Mouse (Mus musculus) layer of hippocampus, adult 2 months (tissue): ENCODE measurements around the gene Olfr70. TPM values are rescaled to one million over a fixed set of nuclear protein-coding genes. Genes with fewer than 3 reads are reported as not detected.

ENCODE experiments used
- DNase-seq, 2 experiments: peaks; one replicate each; pipeline ENCODE4 v3.0.0; 2022; ENCODE audit warnings: low spot score in 2 of 2
- H3K27ac ChIP-seq: fragments of 200-600 bp; 2 replicates; pipeline ENCODE4 v1.8.1; 2022
- H3K4me3 ChIP-seq: fragments of 200-600 bp; 2 replicates; pipeline ENCODE4 v1.8.1; 2022; ENCODE audit warnings: mild to moderate bottlenecking
- CTCF ChIP-seq: fragments of 200-600 bp; conservative IDR thresholded peaks from 2 replicates; pipeline ENCODE4 v1.8.1; 2022; ENCODE audit warnings: antibody characterized with exemption, mild to moderate bottlenecking, moderate library complexity
- total RNA-seq, 2 experiments: library from RNA; stranded (reverse); gene quantifications; 2 replicates each; pipeline ENCODE4 v1.2.3; 2021

The Olfr70 gene
- total RNA-seq, 2 experiments from 2014 or later = not detected

- TF ChIP-seq CTCF = peak; percentile 80
- Histone ChIP-seq H3K27ac (no peak overlapping the region), H3K4me3 (no peak overlapping the region)
- no peak for DNase-seq
Measured at GRCm38 (mm10) chr4:43666412-43666811, 34.2 kb downstream of the Olfr70 start.

GRCm38 (mm10) chr4:43657146-43657545 lies 43.5 kb downstream of the Olfr70 start:
- Histone ChIP-seq H3K4me3 (peak overlapping the region; percentile 89), H3K27ac (peak overlapping the region; percentile 98)
- DNase-seq = no peak
- peak; percentile 38 for TF ChIP-seq CTCF

GRCm38 (mm10) chr4:43656339-43657109 lies 44.1 kb downstream of the Olfr70 start, which contains the start of gene Hint2:
Gene Hint2 (minus strand): TSS chr4:43656466.
- no peak; the same call in 1 of the 2 replicates for TF ChIP-seq CTCF
- Histone ChIP-seq H3K27ac (peak within 1 kb of the TSS; percentile 98), H3K4me3 (peak within 1 kb of the TSS; percentile 89)
- peak; percentile 93 to 97 for DNase-seq

- TF ChIP-seq CTCF = no peak
- no peak for DNase-seq
- peak overlapping the region; percentile 98 for H3K27ac ChIP-seq
- peak overlapping the region; percentile 89 for H3K4me3 ChIP-seq
Measured at GRCm38 (mm10) chr4:43655656-43656338, 44.8 kb downstream of the Olfr70 start.

- no peak for TF ChIP-seq CTCF
- H3K4me3 ChIP-seq = peak within 1 kb of the TSS; percentile 28
- DNase-seq = no peak
- peak within 1 kb of the TSS; percentile 21; the same call in 1 of the 2 replicates for H3K27ac ChIP-seq
Measured at GRCm38 (mm10) chr4:43653161-43654015, 47.2 kb downstream of the Olfr70 start, which contains the start of gene Spag8. Gene Spag8 (minus strand): TSS chr4:43653594.

- Histone ChIP-seq H3K4me3 (no peak overlapping the region), H3K27ac (peak overlapping the region; percentile 21; the same call in 1 of the 2 replicates)
- DNase-seq = no peak
- no peak for TF ChIP-seq CTCF
Measured at GRCm38 (mm10) chr4:43652726-43653125, 47.9 kb downstream of the Olfr70 start.

GRCm38 (mm10) chr4:43649783-43650182 lies 50.8 kb downstream of the Olfr70 start:
- Histone ChIP-seq H3K4me3 (no peak overlapping the region), H3K27ac (no peak overlapping the region)
- no peak for DNase-seq
- peak; percentile 59 for TF ChIP-seq CTCF

Other genes starting within 250 kb of the Olfr70 start
- gene Cd72, start 246.2 kb downstream of the Olfr70 start, total RNA-seq = not detected
- gene Sit1, start 217.1 kb downstream of the Olfr70 start, total RNA-seq = not detected
- gene Ccdc107, start 207.9 kb downstream of the Olfr70 start, total RNA-seq = 10 to 100 TPM; 27.6 to 29.0 TPM
- 1 to 10 TPM in 1 of 2 experiments, under 1 TPM in 1; 0.64 to 1.0 TPM for gene Arhgef39, start 201.1 kb downstream of the Olfr70 start, total RNA-seq
- gene Car9, start 193.8 kb downstream of the Olfr70 start, total RNA-seq = not detected
- gene Tpm2, start 177.0 kb downstream of the Olfr70 start, total RNA-seq = 1 to 10 TPM; 5.4 to 6.1 TPM
- gene Creb3, start 138.5 kb downstream of the Olfr70 start, total RNA-seq = 10 to 100 TPM; 70.3 to 75.1 TPM
- gene Tln1, start 138.1 kb downstream of the Olfr70 start, total RNA-seq = 10 to 100 TPM; 36.4 to 42.9 TPM
- gene Rgp1, start 122.1 kb downstream of the Olfr70 start, total RNA-seq = 10 to 100 TPM; 45.3 to 49.9 TPM
- 10 to 100 TPM; 61.0 to 64.4 TPM for gene Gba2, start 121.9 kb downstream of the Olfr70 start, total RNA-seq
- gene Msmp, start 116.3 kb downstream of the Olfr70 start, total RNA-seq = not detected
- gene Npr2, start 68.9 kb downstream of the Olfr70 start, total RNA-seq = 10 to 100 TPM; 57.4 to 59.3 TPM
- gene Spag8, start 47.2 kb downstream of the Olfr70 start, total RNA-seq = 1 to 10 TPM; 2.0 to 2.5 TPM
- 10 to 100 TPM; 31.4 to 32.9 TPM for gene Hint2, start 44.3 kb downstream of the Olfr70 start, total RNA-seq
- gene Tmem8b, start 31.8 kb downstream of the Olfr70 start, total RNA-seq = 10 to 100 TPM; 74.8 to 75.5 TPM
- 1 to 10 TPM; 1.4 to 1.5 TPM for gene Fam221b, start 31.7 kb downstream of the Olfr70 start, total RNA-seq
- not detected for gene Olfr71, start 9.4 kb upstream of the Olfr70 start, total RNA-seq
- gene Hrct1, start 26.4 kb upstream of the Olfr70 start, total RNA-seq = 1 to 10 TPM in 1 of 2 experiments, under 1 TPM in 1; 0.39 to 1.2 TPM
- gene Spaar, start 29.2 kb upstream of the Olfr70 start, total RNA-seq = under 1 TPM; 0.97 to 0.98 TPM
- gene Olfr159, start 70.2 kb upstream of the Olfr70 start, total RNA-seq = not detected
- gene Olfr156, start 123.1 kb upstream of the Olfr70 start, total RNA-seq = not detected
- gene Olfr157, start 139.4 kb upstream of the Olfr70 start, total RNA-seq = not detected
- not detected for gene Olfr155, start 150.8 kb upstream of the Olfr70 start, total RNA-seq
- gene Reck, start 174.7 kb upstream of the Olfr70 start, total RNA-seq = 1 to 10 TPM; 7.7 TPM